16 mouse cellular contexts compared by ENCODE assay signal in the genomic region with DNA sequence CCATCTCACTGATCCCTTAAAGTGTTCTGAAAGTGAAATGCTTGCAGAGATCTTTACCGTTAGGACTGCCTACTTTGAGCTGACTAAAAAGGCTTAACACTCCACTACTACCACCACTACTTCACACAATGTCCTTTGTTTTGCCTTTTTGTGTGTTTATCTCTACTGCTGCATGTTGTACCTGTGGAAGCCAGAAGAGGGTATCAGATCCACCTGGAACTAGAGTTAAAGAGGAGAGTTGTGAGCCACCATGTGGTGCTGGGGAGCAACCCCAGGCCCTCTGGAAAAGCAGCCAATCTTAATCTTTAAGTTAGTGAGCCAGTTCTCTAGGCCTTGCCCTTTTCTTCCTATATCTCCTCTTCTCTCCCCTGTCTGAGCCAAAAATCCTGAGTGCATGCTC. TPM values are rescaled to one million over a fixed set of nuclear protein-coding genes. Genes with fewer than 3 reads are reported as not detected.
A peak's percentile ranks its signal among the peaks of the same experiment; 100 is the strongest.
DNase-seq lines count a peak whose midpoint lies in the region; ATAC-seq and TF ChIP-seq lines count a peak whose summit lies in the region.
"Had no signal": no experiment of that assay in that cellular context is flagged by ENCODE, and none has a peak within 500 bp of the region (broad histone marks: within the 10 kb centered on the region; RNA-seq: fewer than 3 reads in every experiment).

No protein-coding gene starts in this region.

- peaks cover 29% of the 10 kb centered on the region for H3K79me2 ChIP-seq in MEL (ENCODE audit: control insufficient read depth, insufficient read depth, low read length, poor library complexity)

- peaks cover 33% of the 10 kb centered on the region; the same call in 1 of the 2 replicates for H3K36me3 ChIP-seq in hindbrain, postnatal 0 days (ENCODE audit: insufficient read depth, low read length)
- H3K36me3 ChIP-seq in hindbrain, embryonic 10.5 days = peaks cover 83% of the 10 kb centered on the region
- H3K36me3 ChIP-seq in midbrain, postnatal 0 days (ENCODE audit: insufficient read depth, low read length) = peaks cover 12% of the 10 kb centered on the region
- H3K36me3 ChIP-seq in midbrain, embryonic 10.5 days = peaks cover 83% of the 10 kb centered on the region
- peaks cover 50 to 51% of the 10 kb centered on the region in 2 experiments for H3K36me3 ChIP-seq in MEL (ENCODE audit: control insufficient read depth in 1 of 2, insufficient read depth in 2 of 2, low read length in 2 of 2)

- H3K9ac ChIP-seq in hindbrain, postnatal 0 days (replicated peaks; ENCODE audit: low read length) = no peak overlapping the region
- H3K9ac ChIP-seq in midbrain, postnatal 0 days (replicated peaks; ENCODE audit: low read length, poor library complexity, severe bottlenecking) = no peak overlapping the region
- H3K9ac ChIP-seq in MEL (ENCODE audit: control insufficient read depth, low read depth, low read length, poor library complexity, severe bottlenecking) = no peak overlapping the region
- H3K9ac ChIP-seq: midbrain, embryonic 12.5 days had no signal

- TF ChIP-seq POLR2A in MEL (IDR thresholded peaks at IDR 0.05; ENCODE audit: control insufficient read depth in 1 of 2, insufficient read depth in 1 of 2, low read depth in 1 of 2, low read length in 2 of 2, poor library complexity in 1 of 2) = no peak

- WGBS in hindbrain, postnatal 0 days = 87% methylated on average over 1 of the region's 1 CpGs
- 98% methylated on average over 1 of the region's 1 CpGs for WGBS in hindbrain, embryonic 10.5 days
- WGBS in midbrain, postnatal 0 days = 82% methylated on average over 1 of the region's 1 CpGs
- WGBS in midbrain, embryonic 10.5 days = 89% methylated on average over 1 of the region's 1 CpGs

- TF ChIP-seq EP300 in MEL (IDR thresholded peaks at IDR 0.05; ENCODE audit: low read depth in 1 of 2, low read length in 2 of 2) = no peak

- TF ChIP-seq CTCF in hindbrain, postnatal 0 days (IDR thresholded peaks at IDR 0.05; ENCODE audit: low read depth) = peak; percentile 52
- TF ChIP-seq CTCF in midbrain, postnatal 0 days (IDR thresholded peaks at IDR 0.05) = peak; percentile 51
- TF ChIP-seq CTCF in MEL (IDR thresholded peaks at IDR 0.05 in 2 of 3, conservative IDR thresholded peaks at IDR 0.05 in 1 of 3; ENCODE audit: control insufficient read depth in 1 of 3, insufficient read depth in 1 of 3, low read depth in 2 of 3, low read length in 3 of 3, poor library complexity in 1 of 3, severe bottlenecking in 1 of 3) = peak in 2 of 3 experiments; percentile 18 to 46; a peak in 2 of 6 replicates

- intact Hi-C loops in heart, postnatal 14 days (cut with DNase I) = no loop called here

- no peaks in the 10 kb centered on the region for H3K9me3 ChIP-seq in hindbrain, postnatal 0 days (ENCODE audit: low read length)
- H3K9me3 ChIP-seq in hindbrain, embryonic 10.5 days = no peaks in the 10 kb centered on the region
- H3K9me3 ChIP-seq in midbrain, postnatal 0 days (ENCODE audit: low read length) = no peaks in the 10 kb centered on the region
- no peaks in the 10 kb centered on the region for H3K9me3 ChIP-seq in midbrain, embryonic 10.5 days (replicated peaks)
- H3K9me3 ChIP-seq in MEL (replicated peaks; ENCODE audit: insufficient read depth, low read length) = no peaks in the 10 kb centered on the region
- H3K9me3 ChIP-seq: midbrain, embryonic 12.5 days had no signal

- H3K27me3 ChIP-seq in hindbrain, postnatal 0 days (ENCODE audit: insufficient read depth, low read length) = no peaks in the 10 kb centered on the region
- H3K27me3 ChIP-seq in hindbrain, embryonic 10.5 days (ENCODE audit: insufficient read depth, poor library complexity, severe bottlenecking) = no peaks in the 10 kb centered on the region
- H3K27me3 ChIP-seq in midbrain, postnatal 0 days (ENCODE audit: insufficient read depth, low read length) = no peaks in the 10 kb centered on the region
- no peaks in the 10 kb centered on the region for H3K27me3 ChIP-seq in midbrain, embryonic 10.5 days (ENCODE audit: low read depth, poor library complexity, severe bottlenecking)
- no peaks in the 10 kb centered on the region for H3K27me3 ChIP-seq in MEL (ENCODE audit: control insufficient read depth in 1 of 2, insufficient read depth in 2 of 2, low read length in 2 of 2)
- H3K27me3 ChIP-seq: midbrain, embryonic 12.5 days had no signal

- ATAC-seq in hindbrain, postnatal 0 days = no peak
- no peak for ATAC-seq in midbrain, postnatal 0 days (ENCODE audit: low FRiP score)
- no peak for ATAC-seq in megakaryocyte, adult 5-6 weeks (ENCODE audit: poor library complexity, severe bottlenecking)
- ATAC-seq: intestine, embryonic 16.5 days had no signal

- no peak overlapping the region for H3K4me2 ChIP-seq in hindbrain, postnatal 0 days (ENCODE audit: low read depth, low read length)
- H3K4me2 ChIP-seq in midbrain, postnatal 0 days (ENCODE audit: low read depth, low read length, poor library complexity, severe bottlenecking) = no peak overlapping the region
- H3K4me2 ChIP-seq: midbrain, embryonic 12.5 days had no signal

- TF ChIP-seq RAD21 in MEL (IDR thresholded peaks at IDR 0.05; ENCODE audit: low read depth, low read length) = no peak

- H3K4me1 ChIP-seq in hindbrain, postnatal 0 days (ENCODE audit: insufficient read depth, low read length) = peaks cover 5% of the 10 kb centered on the region; the same call in 1 of the 2 replicates
- H3K4me1 ChIP-seq in hindbrain, embryonic 10.5 days (replicated peaks) = peaks cover 27% of the 10 kb centered on the region
- H3K4me1 ChIP-seq in midbrain, postnatal 0 days (ENCODE audit: insufficient read depth, low read length) = peaks cover 6% of the 10 kb centered on the region; the same call in 1 of the 2 replicates
- peaks cover 30% of the 10 kb centered on the region for H3K4me1 ChIP-seq in midbrain, embryonic 10.5 days
- H3K4me1 ChIP-seq in MEL (ENCODE audit: control insufficient read depth in 1 of 2, insufficient read depth in 2 of 2, low read length in 2 of 2) = peaks cover 3 to 12% of the 10 kb centered on the region in 2 experiments

- no peak overlapping the region for H3K27ac ChIP-seq in hindbrain, postnatal 0 days
- H3K27ac ChIP-seq in hindbrain, embryonic 10.5 days = no peak overlapping the region
- no peak overlapping the region for H3K27ac ChIP-seq in midbrain, postnatal 0 days (ENCODE audit: low read depth, low read length)
- H3K27ac ChIP-seq in midbrain, embryonic 10.5 days (replicated peaks) = no peak overlapping the region
- no peak overlapping the region for H3K27ac ChIP-seq in MEL (ENCODE audit: control insufficient read depth, low read depth, low read length)
- H3K27ac ChIP-seq: midbrain, embryonic 12.5 days had no signal

- peak; percentile 17 for DNase-seq in hindbrain, postnatal 0 days (ENCODE audit: low spot score)
- no peak for DNase-seq in hindbrain, embryonic 10.5 days (ENCODE audit: low spot score)
- DNase-seq in midbrain, postnatal 0 days (ENCODE audit: low spot score) = no peak
- DNase-seq in midbrain, embryonic 10.5 days (ENCODE audit: low spot score) = no peak
- DNase-seq in MEL (ENCODE audit: low read depth, low spot score) = peak; percentile 46
- peak; percentile 48 for DNase-seq in naive thymus-derived CD4-positive, alpha-beta T cell, adult 2 months (ENCODE audit: low read depth)
- no peak for DNase-seq in heart, postnatal 14 days
- DNase-seq: cerebellum, adult 2 months; embryo, embryonic 11 days; heart, adult 18-20 months; heart, postnatal 4 days; thymus, postnatal 25 days had no signal

- H3K4me3 ChIP-seq in hindbrain, postnatal 0 days (ENCODE audit: low read length) = no peak overlapping the region
- H3K4me3 ChIP-seq in hindbrain, embryonic 10.5 days = no peak overlapping the region
- no peak overlapping the region for H3K4me3 ChIP-seq in midbrain, postnatal 0 days (ENCODE audit: low read depth, low read length)
- no peak overlapping the region for H3K4me3 ChIP-seq in midbrain, embryonic 10.5 days
- no peak overlapping the region for H3K4me3 ChIP-seq in MEL (ENCODE audit: control insufficient read depth in 1 of 2, insufficient read depth in 1 of 2, low read depth in 2 of 2, low read length in 2 of 2)
- H3K4me3 ChIP-seq: erythroblast, embryonic 14.5 days; midbrain, embryonic 12.5 days had no signal

RNA-seq across cellular contexts. Expression of a gene that starts 5.3 kb away (rescaled TPM):
- total RNA-seq in hindbrain, postnatal 0 days (2014; rRNA removed) = 64.4 and 65.3 TPM in 2 replicates
- polyA plus RNA-seq in hindbrain, postnatal 0 days (2015; fragmentation: Nextera tagmentation; extraction: Ambion mirVana) = 634 and 637 TPM in 2 replicates
- polyA plus RNA-seq in hindbrain, embryonic 10.5 days (2016; fragmentation: Nextera tagmentation; extraction: Ambion mirVana) = 514 and 598 TPM in 2 replicates
- total RNA-seq in midbrain, postnatal 0 days (2014; rRNA removed) = 104 and 140 TPM in 2 replicates
- polyA plus RNA-seq in midbrain, postnatal 0 days (2015; fragmentation: Nextera tagmentation; extraction: Ambion mirVana) = 585 and 650 TPM in 2 replicates
- 617 and 620 TPM in 2 replicates for polyA plus RNA-seq in midbrain, embryonic 10.5 days (2016; fragmentation: Nextera tagmentation; extraction: Ambion mirVana)
- 108 and 115 TPM in 2 replicates for total RNA-seq in MEL (2012; rRNA removed)
- 100 to 1,000 TPM; 355 to 482 TPM for polyA plus RNA-seq in MEL (2012; ENCODE audit: insufficient read depth in 1 of 2, insufficient read length in 2 of 2, low read depth in 1 of 2, low replicate concordance in 2 of 2, missing spikeins in 1 of 2)
- 85.6 and 91.8 TPM in 2 replicates for total RNA-seq in megakaryocyte, adult 5-6 weeks (2015)
- 209 and 223 TPM in 2 replicates for total RNA-seq in megakaryocyte, adult 5-6 weeks (2017)
- 100 to 1,000 TPM in 1 of 2 experiments, 10 to 100 TPM in 1; 79.5 to 110 TPM for total RNA-seq in heart, postnatal 14 days (2021)

RNA-seq across cellular contexts. Expression of a gene that starts 24.3 kb away (rescaled TPM):
- 12.9 and 13.2 TPM in 2 replicates for total RNA-seq in hindbrain, postnatal 0 days (2014; rRNA removed)
- polyA plus RNA-seq in hindbrain, postnatal 0 days (2015; fragmentation: Nextera tagmentation; extraction: Ambion mirVana) = 36.0 and 38.3 TPM in 2 replicates
- polyA plus RNA-seq in hindbrain, embryonic 10.5 days (2016; fragmentation: Nextera tagmentation; extraction: Ambion mirVana) = 39.4 and 50.2 TPM in 2 replicates
- total RNA-seq in midbrain, postnatal 0 days (2014; rRNA removed) = 17.3 and 18.4 TPM in 2 replicates
- 31.3 and 34.6 TPM in 2 replicates for polyA plus RNA-seq in midbrain, postnatal 0 days (2015; fragmentation: Nextera tagmentation; extraction: Ambion mirVana)
- polyA plus RNA-seq in midbrain, embryonic 10.5 days (2016; fragmentation: Nextera tagmentation; extraction: Ambion mirVana) = 37.8 and 49.9 TPM in 2 replicates
- total RNA-seq in MEL (2012; rRNA removed) = 15.6 and 19.8 TPM in 2 replicates
- 10 to 100 TPM in 1 of 2 experiments, not detected in 1; 18.8 TPM for polyA plus RNA-seq in MEL (2012; ENCODE audit: insufficient read depth in 1 of 2, insufficient read length in 2 of 2, low read depth in 1 of 2, low replicate concordance in 2 of 2, missing spikeins in 1 of 2)
- total RNA-seq in megakaryocyte, adult 5-6 weeks (2015) = 10.3 and 10.4 TPM in 2 replicates
- total RNA-seq in megakaryocyte, adult 5-6 weeks (2017) = 10.3 and 13.7 TPM in 2 replicates
- total RNA-seq in heart, postnatal 14 days (2021) = 10 to 100 TPM; 14.4 to 15.3 TPM

RNA-seq across cellular contexts. Expression of a gene that starts 30.5 kb away (rescaled TPM):
- total RNA-seq in hindbrain, postnatal 0 days (2014; rRNA removed) = 56.2 and 75.1 TPM in 2 replicates
- 104 and 111 TPM in 2 replicates for polyA plus RNA-seq in hindbrain, postnatal 0 days (2015; fragmentation: Nextera tagmentation; extraction: Ambion mirVana)
- polyA plus RNA-seq in hindbrain, embryonic 10.5 days (2016; fragmentation: Nextera tagmentation; extraction: Ambion mirVana) = 172 and 189 TPM in 2 replicates
- total RNA-seq in midbrain, postnatal 0 days (2014; rRNA removed) = 61.3 and 69.1 TPM in 2 replicates
- 94.4 and 97.6 TPM in 2 replicates for polyA plus RNA-seq in midbrain, postnatal 0 days (2015; fragmentation: Nextera tagmentation; extraction: Ambion mirVana)
- polyA plus RNA-seq in midbrain, embryonic 10.5 days (2016; fragmentation: Nextera tagmentation; extraction: Ambion mirVana) = 197 and 199 TPM in 2 replicates
- 124 TPM in 2 replicates for total RNA-seq in MEL (2012; rRNA removed)
- polyA plus RNA-seq in MEL (2012; ENCODE audit: insufficient read depth in 1 of 2, insufficient read length in 2 of 2, low read depth in 1 of 2, low replicate concordance in 2 of 2, missing spikeins in 1 of 2) = 100 to 1,000 TPM in 1 of 2 experiments, not detected in 1; 111 TPM
- 56.4 and 66.7 TPM in 2 replicates for total RNA-seq in megakaryocyte, adult 5-6 weeks (2015)
- 94.9 and 100 TPM in 2 replicates for total RNA-seq in megakaryocyte, adult 5-6 weeks (2017)
- total RNA-seq in heart, postnatal 14 days (2021) = 10 to 100 TPM; 28.1 to 31.6 TPM

Comparison
In these comparisons a context has a peak if more than half of its experiments do, and no peak if none do; other contexts are left out.
1. DNase-seq: peak in hindbrain, postnatal 0 days (single experiment), MEL (single experiment) and naive thymus-derived CD4-positive, alpha-beta T cell, adult 2 months (single experiment); none in hindbrain, embryonic 10.5 days (single experiment), midbrain, postnatal 0 days (single experiment), midbrain, embryonic 10.5 days (single experiment) and heart, postnatal 14 days (0 of 2).
2. Peak in every context shown above with its lines, with median percentiles within 50 percentile points of each other: CTCF ChIP-seq.